Mouse (Mus musculus): ENCODE data around the gene 9130023H24Rik. TPM values are rescaled to one million over a fixed set of nuclear protein-coding genes. Genes with fewer than 3 reads are reported as not detected.
A peak's percentile ranks its signal among the peaks of the same experiment; 100 is the strongest.

The 9130023H24Rik gene
- polyA plus RNA-seq, 1 experiment from 2014 or later = 10.6 TPM

GRCm38 (mm10) chr7:128242331-128242730 lies 4.5 kb upstream of the 9130023H24Rik start:
- no peak overlapping the region for H3K4me3 ChIP-seq
- H3K27me3 ChIP-seq (ENCODE audit: low read depth, poor library complexity, severe bottlenecking) = no peaks in the 10 kb centered on the region
- H3K4me1 ChIP-seq = peaks cover 36% of the 10 kb centered on the region
- H3K9me3 ChIP-seq (replicated peaks) = no peaks in the 10 kb centered on the region
- no peak overlapping the region for H3K27ac ChIP-seq
- H3K36me3 ChIP-seq = peaks cover 55% of the 10 kb centered on the region
- WGBS = 95% methylated on average over 16 of the region's 16 CpGs
- no peak for DNase-seq (ENCODE audit: low spot score)

DNA sequence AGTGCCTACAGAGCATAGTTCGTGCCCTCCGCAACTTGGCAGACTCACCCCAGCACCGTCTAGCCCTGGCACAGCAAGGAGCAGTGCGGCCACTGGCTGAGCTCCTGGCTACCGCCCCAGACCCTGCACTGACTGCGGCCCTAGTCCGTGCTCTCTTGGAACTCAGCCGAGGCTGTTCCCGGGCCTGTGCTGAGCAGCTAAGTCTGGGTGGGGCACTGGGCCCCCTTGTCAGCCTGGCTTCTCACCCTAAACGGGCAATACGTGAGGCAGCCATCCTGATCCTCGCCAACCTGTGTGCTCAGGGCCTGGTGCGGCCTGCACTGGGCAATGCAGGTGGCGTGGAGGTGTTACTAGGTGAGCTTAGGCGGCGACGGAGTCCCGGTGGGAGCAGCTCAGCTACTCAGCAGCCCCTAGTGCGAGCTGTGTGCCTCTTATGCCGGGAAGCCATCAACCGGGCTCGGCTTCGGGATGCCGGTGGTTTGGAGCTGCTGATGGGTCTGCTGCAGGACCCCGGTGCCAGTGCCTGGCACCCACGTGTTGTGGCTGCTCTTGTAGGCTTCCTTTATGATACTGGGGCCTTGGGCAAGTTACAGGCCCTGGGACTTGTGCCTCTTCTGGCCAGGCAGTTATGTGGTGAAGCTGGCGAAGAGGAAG lies 2.4 kb upstream of the 9130023H24Rik start:
- H3K4me1 ChIP-seq = peaks cover 27% of the 10 kb centered on the region
- no peak overlapping the region for H3K27ac ChIP-seq
- no peak for DNase-seq (ENCODE audit: low spot score)
- H3K9me3 ChIP-seq (replicated peaks) = no peaks in the 10 kb centered on the region
- H3K36me3 ChIP-seq = peaks cover 60% of the 10 kb centered on the region
- no peaks in the 10 kb centered on the region for H3K27me3 ChIP-seq (ENCODE audit: low read depth, poor library complexity, severe bottlenecking)
- H3K4me3 ChIP-seq = no peak overlapping the region
- WGBS = 95% methylated on average over 27 of the region's 27 CpGs

GRCm38 (mm10) chr7:128238991-128239390 lies 1.2 kb upstream of the 9130023H24Rik start:
- Histone ChIP-seq H3K36me3 (peaks cover 47% of the 10 kb centered on the region), H3K4me3 (peak overlapping the region; percentile 75), H3K27me3 (ENCODE audit: low read depth, poor library complexity, severe bottlenecking) (no peaks in the 10 kb centered on the region), H3K9me3 (replicated peaks) (no peaks in the 10 kb centered on the region), H3K27ac (peak overlapping the region; percentile 94), H3K4me1 (peaks cover 21% of the 10 kb centered on the region)
- 30% methylated on average over 4 of the region's 4 CpGs for WGBS
- DNase-seq (ENCODE audit: low spot score) = no peak

DNA sequence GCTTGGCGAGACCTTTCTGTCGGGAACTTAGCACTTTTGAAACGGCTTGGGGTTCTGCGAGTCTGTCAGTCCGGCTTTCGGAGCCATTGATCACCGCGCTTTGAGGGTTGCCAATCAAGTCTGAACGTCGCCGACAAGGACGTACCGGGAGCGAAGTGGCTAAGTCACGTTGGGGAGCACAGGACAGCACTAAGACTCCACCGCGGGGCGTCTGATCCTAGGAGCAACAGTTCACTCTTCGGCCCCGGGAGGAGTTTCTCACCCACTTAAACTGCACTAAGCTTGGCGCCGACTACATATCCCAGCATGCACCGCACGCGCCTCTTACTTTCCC lies 271 bp downstream of the 9130023H24Rik start:
- Histone ChIP-seq H3K4me1 (peaks cover 21% of the 10 kb centered on the region), H3K27me3 (ENCODE audit: low read depth, poor library complexity, severe bottlenecking) (no peaks in the 10 kb centered on the region), H3K27ac (peak overlapping the region; percentile 94), H3K9me3 (replicated peaks) (no peaks in the 10 kb centered on the region), H3K36me3 (peaks cover 37% of the 10 kb centered on the region), H3K4me3 (peak overlapping the region; percentile 75)
- under 1% methylated on average over 25 of the region's 25 CpGs for WGBS
- no peak for DNase-seq (ENCODE audit: low spot score)

- Histone ChIP-seq H3K27me3 (ENCODE audit: low read depth, poor library complexity, severe bottlenecking) (no peaks in the 10 kb centered on the region), H3K4me3 (peak within 1 kb of the TSS; percentile 75), H3K27ac (peak within 1 kb of the TSS; percentile 94), H3K36me3 (peaks cover 32% of the 10 kb centered on the region), H3K9me3 (replicated peaks) (no peaks in the 10 kb centered on the region), H3K4me1 (peaks cover 26% of the 10 kb centered on the region)
- WGBS = 27% methylated on average over 37 of the region's 37 CpGs
- peak; percentile 90 for DNase-seq (ENCODE audit: low spot score)
Measured at GRCm38 (mm10) chr7:128236856-128237592, 807 bp downstream of the 9130023H24Rik start, which contains the start of gene Armc5. Armc5 (plus strand) TSS chr7:128237342.

- Histone ChIP-seq H3K9me3 (replicated peaks) (no peaks in the 10 kb centered on the region), H3K36me3 (peaks cover 26% of the 10 kb centered on the region), H3K27ac (no peak overlapping the region; the same call in 1 of the 2 replicates), H3K4me1 (peaks cover 26% of the 10 kb centered on the region), H3K4me3 (no peak overlapping the region), H3K27me3 (ENCODE audit: low read depth, poor library complexity, severe bottlenecking) (no peaks in the 10 kb centered on the region)
- no peak for DNase-seq (ENCODE audit: low spot score)
- 93% methylated on average over 13 of the region's 13 CpGs for WGBS
Measured at GRCm38 (mm10) chr7:128236426-128236825, 1.4 kb downstream of the 9130023H24Rik start.

GRCm38 (mm10) chr7:128235481-128235880 lies 2.4 kb downstream of the 9130023H24Rik start:
- Histone ChIP-seq H3K36me3 (peaks cover 16% of the 10 kb centered on the region), H3K4me1 (peaks cover 26% of the 10 kb centered on the region)
- 100% methylated on average over 1 of the region's 1 CpGs for WGBS

DNA sequence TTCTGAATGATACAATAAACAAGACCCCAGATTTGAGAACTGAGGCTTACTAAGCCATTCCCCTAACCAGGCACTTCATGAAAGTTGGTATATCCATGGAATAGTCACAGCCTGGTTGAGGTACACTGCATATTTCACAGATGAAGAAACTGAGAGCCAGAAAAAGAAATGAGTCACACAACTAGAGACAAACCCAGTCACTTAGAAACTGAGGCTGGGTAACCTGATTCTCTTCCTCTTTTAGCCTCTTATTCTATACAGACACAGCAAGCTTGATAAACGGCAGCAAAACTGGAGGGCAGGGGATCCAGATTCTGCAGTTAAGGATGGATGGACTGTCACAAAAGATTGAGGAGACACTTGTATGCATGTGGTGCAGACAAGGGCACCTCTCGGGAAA lies 3.0 kb downstream of the 9130023H24Rik start:
- Histone ChIP-seq H3K9me3 (replicated peaks) (no peaks in the 10 kb centered on the region), H3K27ac (no peak overlapping the region), H3K36me3 (peaks cover 9% of the 10 kb centered on the region), H3K4me3 (no peak overlapping the region), H3K4me1 (peaks cover 26% of the 10 kb centered on the region), H3K27me3 (ENCODE audit: low read depth, poor library complexity, severe bottlenecking) (no peaks in the 10 kb centered on the region)
- WGBS = 79% methylated on average over 2 of the region's 2 CpGs
- peak; percentile 7 for DNase-seq (ENCODE audit: low spot score)

More at GRCm38 (mm10) chr7:128235481-128235880, 2.4 kb downstream of the 9130023H24Rik start:
- H3K4me3 ChIP-seq = no peak overlapping the region
- no peaks in the 10 kb centered on the region for H3K9me3 ChIP-seq (replicated peaks)
- H3K27me3 ChIP-seq (ENCODE audit: low read depth, poor library complexity, severe bottlenecking) = no peaks in the 10 kb centered on the region
- DNase-seq (ENCODE audit: low spot score) = no peak
- H3K27ac ChIP-seq = no peak overlapping the region

DNA sequence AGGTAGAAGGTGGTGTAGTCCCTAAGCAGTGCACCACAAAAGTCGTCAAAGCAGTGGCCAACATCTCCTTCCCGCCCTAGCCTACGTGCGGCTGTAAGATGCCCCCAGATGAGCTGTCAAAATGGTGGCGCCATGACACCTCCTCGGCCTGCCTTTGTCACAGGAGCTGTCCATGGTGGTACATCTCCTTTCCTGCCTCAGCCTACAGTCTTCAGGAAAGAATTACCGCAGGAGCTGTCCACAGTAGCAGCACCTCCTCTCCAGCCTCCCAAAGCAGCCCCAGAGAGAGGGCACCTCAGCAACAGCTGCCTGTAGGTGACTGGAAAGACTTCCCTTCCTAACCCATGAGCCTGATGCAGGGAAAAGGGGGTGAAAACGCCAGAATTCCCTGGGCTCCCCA lies 6.1 kb downstream of the 9130023H24Rik start:
- Histone ChIP-seq H3K4me3 (no peak overlapping the region), H3K36me3 (peaks cover 8% of the 10 kb centered on the region), H3K4me1 (peaks cover 11% of the 10 kb centered on the region), H3K27me3 (ENCODE audit: low read depth, poor library complexity, severe bottlenecking) (no peaks in the 10 kb centered on the region), H3K27ac (no peak overlapping the region), H3K9me3 (replicated peaks) (no peaks in the 10 kb centered on the region)
- no peak for DNase-seq (ENCODE audit: low spot score)
- WGBS = 41% methylated on average over 8 of the region's 8 CpGs

GRCm38 (mm10) chr7:128220936-128221335 lies 16.9 kb downstream of the 9130023H24Rik start:
- H3K4me3 ChIP-seq = no peak overlapping the region
- 93% methylated on average over 3 of the region's 3 CpGs for WGBS
- no peak overlapping the region for H3K27ac ChIP-seq
- no peaks in the 10 kb centered on the region for H3K9me3 ChIP-seq (replicated peaks)
- no peaks in the 10 kb centered on the region for H3K27me3 ChIP-seq (ENCODE audit: low read depth, poor library complexity, severe bottlenecking)
- no peak for DNase-seq (ENCODE audit: low spot score)
- no peaks in the 10 kb centered on the region for H3K36me3 ChIP-seq
- H3K4me1 ChIP-seq = no peaks in the 10 kb centered on the region

DNA sequence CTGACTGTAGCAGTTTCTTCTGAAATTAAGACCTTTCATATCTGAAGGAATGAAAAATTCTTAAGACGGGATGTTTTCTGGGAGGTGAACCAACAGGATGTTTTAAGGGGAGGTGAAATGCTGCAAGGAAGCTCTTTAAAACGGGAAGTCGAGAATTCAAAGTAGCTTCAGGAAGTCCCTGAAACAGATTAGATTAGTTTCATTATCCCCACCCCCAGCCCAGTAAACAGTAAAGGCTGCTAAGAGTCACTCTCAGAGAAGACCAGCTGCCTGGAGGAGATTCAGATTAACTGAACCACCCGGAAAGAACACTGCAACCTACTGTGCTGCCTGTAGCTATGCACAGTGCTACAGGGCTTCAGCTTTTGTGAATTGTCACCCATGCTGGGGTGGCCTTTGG lies 17.9 kb downstream of the 9130023H24Rik start:
- Histone ChIP-seq H3K4me3 (no peak overlapping the region), H3K36me3 (no peaks in the 10 kb centered on the region), H3K27me3 (ENCODE audit: low read depth, poor library complexity, severe bottlenecking) (no peaks in the 10 kb centered on the region), H3K4me1 (no peaks in the 10 kb centered on the region), H3K27ac (no peak overlapping the region), H3K9me3 (replicated peaks) (no peaks in the 10 kb centered on the region)
- DNase-seq (ENCODE audit: low spot score) = no peak
- WGBS = 85% methylated on average over 4 of the region's 4 CpGs

DNA sequence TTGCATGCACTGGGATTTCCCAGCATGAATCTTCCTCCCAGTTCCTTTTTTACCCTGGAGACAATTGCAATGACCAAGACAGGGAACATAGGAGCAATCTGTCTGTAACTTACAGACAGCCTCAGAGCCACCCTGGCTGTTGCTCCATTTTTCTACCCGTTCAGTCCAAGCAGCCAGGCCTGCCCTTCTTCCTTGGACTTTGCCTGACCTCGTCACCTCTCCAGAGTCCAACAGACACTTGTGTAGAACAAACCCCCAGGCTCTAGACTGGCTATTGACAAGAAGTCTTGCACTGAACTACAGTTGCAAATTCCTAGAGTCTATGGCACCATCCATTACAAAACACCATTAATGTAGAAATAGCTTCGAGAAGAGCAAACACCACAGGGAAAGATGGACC lies 28.0 kb downstream of the 9130023H24Rik start:
- no peak for DNase-seq (ENCODE audit: low spot score)
- Histone ChIP-seq H3K4me3 (no peak overlapping the region), H3K27me3 (ENCODE audit: low read depth, poor library complexity, severe bottlenecking) (no peaks in the 10 kb centered on the region), H3K4me1 (0 out of 2 replicates have a peak, but pooled peaks cover 2% of the 10 kb centered on the region), H3K9me3 (replicated peaks) (no peaks in the 10 kb centered on the region), H3K27ac (no peak overlapping the region), H3K36me3 (no peaks in the 10 kb centered on the region)
- WGBS = 68% methylated on average over 3 of the region's 3 CpGs

GRCm38 (mm10) chr7:128208187-128208586 lies 29.6 kb downstream of the 9130023H24Rik start:
- no peak overlapping the region for H3K4me3 ChIP-seq
- no peaks in the 10 kb centered on the region for H3K27me3 ChIP-seq (ENCODE audit: low read depth, poor library complexity, severe bottlenecking)
- H3K36me3 ChIP-seq = no peaks in the 10 kb centered on the region
- H3K27ac ChIP-seq = no peak overlapping the region
- peak; percentile 65 for DNase-seq (ENCODE audit: low spot score)
- WGBS = 11% methylated on average over 4 of the region's 4 CpGs
- 0 out of 2 replicates have a peak, but pooled peaks cover 2% of the 10 kb centered on the region for H3K4me1 ChIP-seq
- no peaks in the 10 kb centered on the region for H3K9me3 ChIP-seq (replicated peaks)
